Mouse (Mus musculus) hematopoietic stem cell, adult 5-6 weeks (primary cell): ENCODE measurements around the gene Cdk17. TPM values are rescaled to one million over a fixed set of nuclear protein-coding genes. Genes with fewer than 3 reads are reported as not detected.

Source experiments
- ATAC-seq, 2 experiments: fragments of 125-278 bp in 1 of 2; replicated peaks in 1 of 2; 2 replicates each; pipeline ENCODE4 v1.8.0; 2016 to 2017; ENCODE audit warnings: inconsistent platforms in 2 of 2, mild to moderate bottlenecking in 2 of 2, moderate number of reproducible peaks in 2 of 2, low read depth in 1 of 2, moderate TSS enrichment in 1 of 2; ENCODE audit not compliant: low FRiP score in 2 of 2, poor library complexity in 2 of 2, severe bottlenecking in 2 of 2, insufficient read depth in 1 of 2, low TSS enrichment in 1 of 2
- total RNA-seq: library from RNA; stranded (forward); fragments of 172-1452, 232-1000 nt; gene quantifications from 2 replicates; pipeline ENCODE4 v1.2.3, GENCODE M21; 2017

Gene Cdk17
- total RNA-seq, 1 experiment from 2014 or later, result 146 TPM

DNA sequence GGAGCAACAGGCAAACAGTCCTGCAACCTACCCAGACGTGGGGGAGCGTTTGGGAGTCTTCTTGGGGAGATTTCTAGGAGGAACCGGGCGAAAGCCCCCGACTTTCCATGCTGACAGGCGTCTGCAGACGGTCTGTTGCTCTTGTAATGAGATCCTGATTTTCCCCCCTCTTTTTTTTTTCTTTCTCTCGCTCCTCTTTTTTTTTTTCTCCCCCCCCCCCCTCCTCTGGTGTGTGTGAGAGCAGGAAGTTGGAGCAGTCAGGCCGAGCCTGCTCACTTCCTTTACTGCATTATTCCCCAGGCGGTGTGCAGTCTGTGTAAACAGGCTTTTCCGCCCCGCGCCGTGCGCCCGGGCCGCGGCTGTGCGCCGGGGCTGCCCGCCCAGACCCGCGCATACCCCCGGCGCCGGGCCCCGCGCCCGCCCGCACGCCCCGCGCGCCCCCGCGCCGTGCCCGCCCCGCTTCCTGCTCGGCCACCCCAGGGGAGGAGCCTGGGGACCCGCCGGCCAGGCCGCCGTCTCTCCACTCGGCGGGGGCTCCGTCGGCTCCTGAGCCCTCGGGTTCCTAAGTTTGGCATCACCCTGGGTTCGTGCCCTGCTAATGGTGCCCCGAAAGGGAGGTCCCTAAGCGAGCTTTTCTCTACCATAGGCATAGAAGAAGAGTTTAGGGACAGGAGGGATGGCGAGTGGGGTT lies 150.2 kb downstream of the Cdk17 start, which contains the start of gene Elk3:
TSS of gene Elk3 (minus strand) at position 415 of the 691 bp plus-strand sequence.
- peak; percentile 43 to 77; a peak in 3 of 4 replicates for ATAC-seq

- ATAC-seq, result no peak
These were observed 150.9 kb downstream of the Cdk17 start for GRCm38 (mm10) chr10:93311576-93311975.

Other genes starting within 250 kb of the Cdk17 start
- gene Cfap54, start 79.3 kb upstream of the Cdk17 start, total RNA-seq, result 0.81 and 3.4 TPM in 2 replicates
- gene Elk3, start 150.3 kb downstream of the Cdk17 start, total RNA-seq, result 40.1 and 46.4 TPM in 2 replicates